Mouse (Mus musculus) left cerebral cortex, postnatal 36 days (tissue): Measurements from ENCODE around the gene Scgb1b15. TPM values are rescaled to one million over a fixed set of nuclear protein-coding genes. Genes with fewer than 3 reads are reported as not detected.
"Not testable (repeated sequence)": the region's sequence is repeated elsewhere in the genome, so short reads cannot be mapped to it uniquely, and the experiment has no call there.

ENCODE experiments used
- DNase-seq, 2 experiments: peaks; one replicate each; pipeline ENCODE4 v3.0.0; 2021 to 2022; ENCODE audit warnings: low spot score in 2 of 2, mixed read lengths in 1 of 2
- intact Hi-C: fragments of 180-260 bp; cut with DNase I; formaldehyde crosslinking; loops from one replicate; pipeline ENCODE4 v1.15.1; 2025
- total RNA-seq, 2 experiments: library from RNA; stranded (reverse); gene quantifications; 2 replicates each; pipeline ENCODE4 v1.2.3; 2021

Scgb1b15 gene
- not detected for total RNA-seq

DNA sequence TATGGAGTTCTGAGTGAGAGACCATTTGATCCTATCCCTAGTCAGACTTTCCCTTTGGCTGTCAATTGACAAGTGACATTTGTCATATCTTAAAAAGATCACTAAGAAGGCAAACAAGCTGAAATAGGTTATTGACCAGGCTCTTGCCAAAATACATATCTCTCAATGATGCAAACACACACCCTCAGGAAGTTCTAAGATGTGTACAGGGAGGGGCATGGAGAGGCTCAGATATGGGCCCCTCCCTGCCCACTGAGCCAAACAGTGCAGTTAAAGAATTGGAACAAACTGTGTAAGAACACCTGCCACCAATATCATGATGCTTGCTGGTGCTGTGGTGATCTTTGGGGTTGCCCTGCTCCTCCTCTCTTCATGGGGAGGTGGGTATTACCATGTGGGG is at the start of gene Scgb1b15:
Gene Scgb1b15, plus strand, starts transcription at position 301 of the 400 bp plus-strand sequence.
- intact Hi-C loops, DNase-seq: not testable (repeated sequence)

DNA sequence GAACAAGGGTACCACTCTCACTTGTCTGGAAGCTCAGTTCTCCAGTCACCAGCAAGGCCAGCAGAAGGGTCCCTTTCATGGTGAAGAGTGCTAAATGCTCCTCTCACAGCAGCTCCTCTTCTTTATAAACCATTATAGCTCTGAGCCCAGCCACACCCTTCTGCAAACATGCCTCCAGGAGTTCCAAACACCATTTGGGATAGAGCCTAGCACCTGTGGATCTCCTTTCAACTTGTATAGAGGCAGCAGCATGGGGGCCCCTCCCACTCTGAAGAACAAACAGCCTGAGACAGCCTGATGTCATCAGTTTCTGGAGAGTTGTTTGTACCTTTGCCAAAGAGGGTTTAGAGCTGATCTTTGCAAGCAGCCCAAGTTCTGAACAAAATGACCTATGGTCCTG is 6.8 kb upstream of the Scgb1b15 start, which contains the start of gene Scgb2b15:
Gene Scgb2b15, minus strand, starts transcription at position 101 of the 400 bp plus-strand sequence.
- DNase-seq, intact Hi-C loops: not testable (repeated sequence)

Other genes with a start within 250 kb of the Scgb1b15 start
- gene Scgb2b15, start 6.9 kb upstream of the Scgb1b15 start, total RNA-seq, result not detected
- gene Scgb2b17, start 220.0 kb downstream of the Scgb1b15 start, total RNA-seq, result not detected
- not detected for gene Scgb1b17, start 226.9 kb downstream of the Scgb1b15 start, total RNA-seq